In genomic region chr16:64851563-64852362, GRCm38 (mm10) we compare ENCODE assay signal across 8 mouse cellular contexts. TPM values are rescaled to one million over a fixed set of nuclear protein-coding genes. Genes with fewer than 3 reads are reported as not detected.
DNase-seq lines count a peak whose midpoint lies in the region; ATAC-seq and TF ChIP-seq lines count a peak whose summit lies in the region.

TSS of gene Zfp654 (minus strand) at chr16:64851652.
TSS of gene Cggbp1 (plus strand) at chr16:64851996.

- no peaks in the 10 kb centered on the region for H3K27me3 ChIP-seq in hindbrain, postnatal 0 days (ENCODE audit: insufficient read depth, low read length)

- ATAC-seq in common myeloid progenitor, adult 5-6 weeks (replicated peaks; ENCODE audit: low read depth, poor library complexity, severe bottlenecking) = peak; percentile 94
- peak; percentile 100 for ATAC-seq in hindbrain, postnatal 0 days
- peak; percentile 88 for ATAC-seq in megakaryocyte, adult 5-6 weeks (ENCODE audit: poor library complexity, severe bottlenecking)

- H3K4me2 ChIP-seq in hindbrain, postnatal 0 days (ENCODE audit: low read depth, low read length) = peak within 1 kb of the TSS; percentile 98

- H3K36me3 ChIP-seq in hindbrain, postnatal 0 days (ENCODE audit: insufficient read depth, low read length) = peaks cover 9% of the 10 kb centered on the region

- WGBS in hindbrain, postnatal 0 days = under 1% methylated on average over 67 of the region's 85 CpGs

- DNase-seq in ZHBTc4 (ENCODE audit: low read depth, low spot score) = peak; percentile 100
- DNase-seq in gastrocnemius, adult 2 months = peak; percentile 100
- DNase-seq in hindbrain, postnatal 0 days (ENCODE audit: low spot score) = peak; percentile 99
- peak; percentile 100 for DNase-seq in left cerebral cortex, adult 2 months (ENCODE audit: extremely low spot score in 1 of 2, low spot score in 2 of 2)
- peak; percentile 100 for DNase-seq in right cerebral cortex, adult 2 months (ENCODE audit: low spot score in 2 of 2)
- DNase-seq in urinary bladder, postnatal 14 days (ENCODE audit: low spot score) = peak; percentile 100

- H3K9ac ChIP-seq in hindbrain, postnatal 0 days (replicated peaks; ENCODE audit: low read length) = peak within 1 kb of the TSS; percentile 91

- no peaks in the 10 kb centered on the region for H3K9me3 ChIP-seq in hindbrain, postnatal 0 days (ENCODE audit: low read length)

- peaks cover 9% of the 10 kb centered on the region; the same call in 1 of the 2 replicates for H3K4me1 ChIP-seq in hindbrain, postnatal 0 days (ENCODE audit: insufficient read depth, low read length)

- TF ChIP-seq CTCF in gastrocnemius, adult 2 months (IDR thresholded peaks at IDR 0.05) = no peak
- TF ChIP-seq CTCF in hindbrain, postnatal 0 days (IDR thresholded peaks at IDR 0.05; ENCODE audit: low read depth) = peak; percentile 16
- TF ChIP-seq CTCF in left cerebral cortex, adult 2 months (IDR thresholded peaks at IDR 0.05) = no peak

- intact Hi-C loops in gastrocnemius, adult 2 months (cut with DNase I) = loop anchor here (1.0 to 2.0 kb wide), 2 partner anchors 21 to 81 kb away; no protein-coding TSS in a partner anchor
- intact Hi-C loops in left cerebral cortex, adult 2 months (cut with DNase I) = loop anchor here (2.0 kb wide), 1 partner anchor 81 kb away; the partner anchor contains the start of gene 4930453N24Rik

- peak within 1 kb of the TSS; percentile 100 for H3K27ac ChIP-seq in gastrocnemius, adult 2 months
- peak within 1 kb of the TSS; percentile 97 for H3K27ac ChIP-seq in hindbrain, postnatal 0 days
- peak within 1 kb of the TSS; percentile 98 for H3K27ac ChIP-seq in left cerebral cortex, adult 2 months

- peak within 1 kb of the TSS; percentile 80 for H3K4me3 ChIP-seq in gastrocnemius, adult 2 months
- peak within 1 kb of the TSS; percentile 97 for H3K4me3 ChIP-seq in hindbrain, postnatal 0 days (ENCODE audit: low read length)
- peak within 1 kb of the TSS; percentile 90 for H3K4me3 ChIP-seq in left cerebral cortex, adult 2 months

RNA-seq across cellular contexts. Expression of gene Zfp654, which starts in this region (rescaled TPM):
- 26.7 and 28.8 TPM in 2 replicates for total RNA-seq in common myeloid progenitor, adult 5-6 weeks (2017)
- 10 to 100 TPM; 10.5 to 11.4 TPM for total RNA-seq in gastrocnemius, adult 2 months (2021)
- total RNA-seq in hindbrain, postnatal 0 days (2014; rRNA removed) = 7.3 and 9.4 TPM in 2 replicates
- 2.6 and 3.0 TPM in 2 replicates for polyA plus RNA-seq in hindbrain, postnatal 0 days (2015; fragmentation: Nextera tagmentation; extraction: Ambion mirVana)
- total RNA-seq in left cerebral cortex, adult 2 months (2021) = 10 to 100 TPM; 16.8 to 17.7 TPM
- 19.2 and 21.1 TPM in 2 replicates for total RNA-seq in megakaryocyte, adult 5-6 weeks (2015)
- total RNA-seq in megakaryocyte, adult 5-6 weeks (2017) = 10.8 and 14.1 TPM in 2 replicates

RNA-seq across cellular contexts. Expression of gene Cggbp1, which starts in this region (rescaled TPM):
- total RNA-seq in common myeloid progenitor, adult 5-6 weeks (2017) = 91.0 and 107 TPM in 2 replicates
- total RNA-seq in gastrocnemius, adult 2 months (2021) = 10 to 100 TPM; 18.2 to 26.7 TPM
- 53.0 and 54.4 TPM in 2 replicates for total RNA-seq in hindbrain, postnatal 0 days (2014; rRNA removed)
- polyA plus RNA-seq in hindbrain, postnatal 0 days (2015; fragmentation: Nextera tagmentation; extraction: Ambion mirVana) = 46.2 and 47.1 TPM in 2 replicates
- total RNA-seq in left cerebral cortex, adult 2 months (2021) = 10 to 100 TPM; 55.6 to 60.0 TPM
- 111 and 133 TPM in 2 replicates for total RNA-seq in megakaryocyte, adult 5-6 weeks (2015)
- total RNA-seq in megakaryocyte, adult 5-6 weeks (2017) = 103 and 104 TPM in 2 replicates

Comparison
In these comparisons a context has a peak if more than half of its experiments do, and no peak if none do; other contexts are left out.
1. Peak in every context shown above with its lines: DNase-seq, ATAC-seq, H3K4me3 ChIP-seq and H3K27ac ChIP-seq.